Mouse (Mus musculus): Measurements from ENCODE around the gene Rmnd5b.

- TF ChIP-seq TAL1 (conservative IDR thresholded peaks at IDR 0.05; ENCODE audit: low read depth, low read length) (no peak), CTCF (IDR thresholded peaks at IDR 0.05; ENCODE audit: low read depth, low read length) (no peak)
Measured at GRCm38 (mm10) chr11:51587059-51587458, 48.6 kb downstream of the Rmnd5b start.

Data from G1E (cell line).